Mouse (Mus musculus) embryonic fibroblast, embryonic 13.5 days (primary cell): ENCODE measurements around the gene Pnrc1. TPM values are rescaled to one million over a fixed set of nuclear protein-coding genes. Genes with fewer than 3 reads are reported as not detected.

Experiments
- H3K27ac ChIP-seq: 2 replicates; pipeline ENCODE4 v1.5.1; 2012; ENCODE audit warnings: low read length, control low read depth, inconsistent platforms; ENCODE audit not compliant: insufficient read depth
- H3K4me1 ChIP-seq: 2 replicates; pipeline ENCODE4 v1.6.1; 2011; ENCODE audit warnings: low read length; ENCODE audit not compliant: control insufficient read depth, insufficient read depth
- H3K4me3 ChIP-seq: 2 replicates; pipeline ENCODE4 v1.5.1; 2011; ENCODE audit warnings: mild to moderate bottlenecking, control low read depth, low read length; ENCODE audit not compliant: insufficient read depth
- CTCF ChIP-seq: IDR thresholded peaks from 2 replicates; pipeline ENCODE4 v1.5.1; 2011; ENCODE audit warnings: mild to moderate bottlenecking, control low read depth, low read length, moderate library complexity, borderline replicate concordance; ENCODE audit not compliant: insufficient read depth
- POLR2A ChIP-seq: IDR thresholded peaks from 2 replicates; pipeline ENCODE4 v1.6.1; 2011; ENCODE audit warnings: low read depth, mild to moderate bottlenecking, control low read depth, low read length, moderate library complexity
- polyA plus RNA-seq: library from polyadenylated mRNA; stranded (reverse); fragments of >200 nt; gene quantifications from 2 replicates; pipeline ENCODE4 v1.2.4, GENCODE M21; 2011; ENCODE audit warnings: low read depth; ENCODE audit not compliant: missing spikeins, insufficient read length

Gene Pnrc1
- polyA plus RNA-seq, 1 experiment: 66.6 TPM

DNA sequence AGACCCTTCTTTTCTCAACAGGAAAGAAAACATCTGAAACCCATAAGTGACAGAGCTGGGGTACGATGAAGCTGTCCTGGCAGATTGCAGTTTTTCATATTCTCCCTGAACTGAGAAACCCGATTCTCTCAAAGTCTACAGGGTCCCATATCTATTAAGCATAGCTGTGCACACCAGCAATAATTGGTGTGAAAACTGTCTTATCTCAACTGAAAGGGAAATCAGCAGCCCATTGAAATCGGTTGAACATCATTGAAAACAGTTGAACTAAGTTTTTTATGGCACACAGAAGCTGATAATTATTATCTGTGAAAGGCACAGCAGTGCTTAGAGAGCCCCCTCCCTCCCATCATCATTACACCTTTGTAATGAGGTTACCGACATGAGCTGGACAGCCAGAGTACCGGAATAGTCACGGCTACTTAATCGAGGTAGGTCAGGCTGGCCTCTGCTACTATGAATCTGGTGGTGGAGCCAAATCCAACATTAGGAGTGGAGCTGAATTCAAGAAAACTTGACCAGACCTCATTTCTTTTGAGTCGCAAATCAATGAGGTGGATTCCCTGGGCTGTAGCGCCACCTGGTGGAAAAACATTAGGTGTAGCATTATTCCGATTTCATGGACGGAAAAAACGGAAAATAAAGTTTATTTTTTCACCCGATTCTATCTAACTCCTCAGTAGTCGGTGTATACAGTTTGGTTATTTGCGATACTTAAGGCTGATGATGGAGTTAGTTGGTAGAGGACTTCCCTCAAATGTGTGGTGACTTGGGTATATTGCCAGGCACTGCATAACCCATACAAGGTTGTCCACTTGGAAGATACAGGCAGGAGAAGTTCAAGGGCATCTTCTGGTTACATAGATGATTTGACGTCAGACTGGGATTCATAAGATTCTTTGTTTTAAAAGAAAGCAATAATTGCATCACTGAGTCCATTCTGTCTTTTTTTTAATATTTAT lies 2.7 kb upstream of the Pnrc1 start:
- TF ChIP-seq POLR2A: no peak
- TF ChIP-seq CTCF: no peak
- H3K4me3 ChIP-seq: no peak overlapping the region
- H3K27ac ChIP-seq: no peak overlapping the region
- H3K4me1 ChIP-seq: no peaks in the 10 kb centered on the region; the same call in 1 of the 2 replicates

GRCm38 (mm10) chr4:33290878-33291277 lies 915 bp upstream of the Pnrc1 start:
- H3K4me1 ChIP-seq: no peaks in the 10 kb centered on the region; the same call in 1 of the 2 replicates
- H3K4me3 ChIP-seq: no peak overlapping the region
- no peak for TF ChIP-seq POLR2A
- no peak for TF ChIP-seq CTCF
- H3K27ac ChIP-seq: no peak overlapping the region

DNA sequence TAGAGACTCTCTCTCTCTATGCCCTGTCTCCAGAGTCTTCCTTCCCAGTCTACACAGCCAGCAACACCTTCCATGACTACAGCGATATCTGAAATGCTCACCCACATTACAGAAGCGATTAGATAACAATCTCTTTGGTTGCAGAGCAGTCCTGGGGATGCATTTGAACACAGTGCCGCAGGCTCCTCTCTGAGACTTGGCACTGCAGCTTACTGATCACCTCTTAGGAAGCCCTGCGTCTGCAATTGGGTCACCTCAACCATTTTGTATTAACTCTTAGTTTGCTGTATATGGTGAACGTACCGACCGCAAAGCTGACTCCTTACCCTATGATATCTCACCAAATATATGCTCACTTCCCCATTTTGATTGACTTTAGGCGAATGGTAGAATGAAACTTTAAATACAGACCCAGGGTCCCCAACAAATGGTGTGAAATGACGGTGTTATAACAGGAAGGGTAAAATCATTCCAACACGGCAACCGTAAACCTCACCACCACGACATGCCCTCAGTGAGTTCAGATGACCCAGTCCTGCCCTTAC lies 785 bp downstream of the Pnrc1 start:
- TF ChIP-seq CTCF (no peak), POLR2A (no peak)
- peak overlapping the region; percentile 69 for H3K27ac ChIP-seq
- no peaks in the 10 kb centered on the region; the same call in 1 of the 2 replicates for H3K4me1 ChIP-seq
- H3K4me3 ChIP-seq: peak overlapping the region; percentile 47

- Histone ChIP-seq H3K4me1 (no peaks in the 10 kb centered on the region; the same call in 1 of the 2 replicates), H3K4me3 (no peak overlapping the region), H3K27ac (no peak overlapping the region)
- TF ChIP-seq CTCF (no peak), POLR2A (no peak)
Measured at GRCm38 (mm10) chr4:33285448-33285847, 4.5 kb downstream of the Pnrc1 start.

DNA sequence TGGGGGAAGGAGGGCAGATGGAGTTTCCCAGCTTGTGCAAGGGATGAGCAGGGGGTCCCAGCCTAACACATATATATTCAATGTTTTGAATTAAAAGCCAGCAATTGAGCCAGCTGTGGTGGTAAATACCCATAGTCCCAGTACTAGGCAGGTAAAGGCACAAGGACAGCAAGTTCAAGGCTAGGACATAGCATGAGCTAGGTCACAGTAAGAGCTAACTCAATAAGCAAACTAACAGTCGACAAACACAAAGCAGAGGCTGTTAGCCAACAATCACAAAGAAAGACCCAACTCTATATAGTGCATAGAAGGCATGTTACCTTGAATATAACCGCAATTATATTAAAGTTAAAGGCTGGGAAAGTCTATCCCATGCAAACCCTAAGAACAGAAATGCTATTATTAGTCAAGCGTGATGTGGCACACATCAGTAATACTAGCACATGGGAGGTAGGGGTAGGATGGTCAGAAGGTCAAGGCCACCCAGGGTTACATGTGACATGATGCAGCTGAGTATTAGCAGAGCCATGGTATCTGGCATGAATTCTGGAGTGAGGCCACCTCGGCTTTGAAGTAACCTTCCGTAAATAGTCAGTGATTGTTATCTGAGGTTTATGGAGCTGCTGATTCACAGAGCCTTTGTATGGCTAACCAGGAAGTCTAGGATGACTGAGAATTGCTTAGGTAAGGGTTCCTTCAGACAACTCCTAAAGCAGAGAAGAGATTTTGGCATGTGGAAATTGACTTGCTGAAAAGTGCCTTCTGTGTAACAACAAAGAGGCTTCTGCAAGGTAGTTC lies 5.7 kb downstream of the Pnrc1 start:
- H3K27ac ChIP-seq: no peak overlapping the region
- no peak overlapping the region for H3K4me3 ChIP-seq
- no peaks in the 10 kb centered on the region; the same call in 1 of the 2 replicates for H3K4me1 ChIP-seq
- TF ChIP-seq POLR2A: no peak
- no peak for TF ChIP-seq CTCF

GRCm38 (mm10) chr4:33281891-33282685 lies 7.9 kb downstream of the Pnrc1 start:
- no peak for TF ChIP-seq CTCF
- TF ChIP-seq POLR2A: no peak
- Histone ChIP-seq H3K4me3 (no peak overlapping the region), H3K27ac (no peak overlapping the region; the same call in 1 of the 2 replicates), H3K4me1 (no peaks in the 10 kb centered on the region)

DNA sequence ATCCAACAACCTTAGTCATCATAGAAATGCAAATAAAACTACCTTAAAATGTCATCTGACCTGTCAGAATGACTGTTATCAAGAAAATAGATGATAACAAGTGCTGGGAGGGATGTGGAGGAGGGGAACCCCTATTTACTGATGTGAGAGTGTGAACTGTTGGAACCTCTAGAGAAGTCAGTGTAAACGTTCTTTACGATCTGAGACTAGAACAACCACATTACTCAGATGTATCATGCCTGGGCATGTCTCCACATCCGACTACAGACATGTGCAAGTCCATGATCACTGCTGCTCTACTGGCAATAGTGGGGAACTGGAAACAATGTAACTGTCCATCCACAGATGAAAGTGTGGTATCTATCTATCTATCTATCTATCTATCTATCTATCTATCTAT lies 16.5 kb downstream of the Pnrc1 start:
- peak overlapping the region; percentile 37; the same call in 1 of the 2 replicates for H3K27ac ChIP-seq
- no peak for TF ChIP-seq CTCF
- no peak for TF ChIP-seq POLR2A
- no peak overlapping the region for H3K4me3 ChIP-seq
- H3K4me1 ChIP-seq: no peaks in the 10 kb centered on the region

DNA sequence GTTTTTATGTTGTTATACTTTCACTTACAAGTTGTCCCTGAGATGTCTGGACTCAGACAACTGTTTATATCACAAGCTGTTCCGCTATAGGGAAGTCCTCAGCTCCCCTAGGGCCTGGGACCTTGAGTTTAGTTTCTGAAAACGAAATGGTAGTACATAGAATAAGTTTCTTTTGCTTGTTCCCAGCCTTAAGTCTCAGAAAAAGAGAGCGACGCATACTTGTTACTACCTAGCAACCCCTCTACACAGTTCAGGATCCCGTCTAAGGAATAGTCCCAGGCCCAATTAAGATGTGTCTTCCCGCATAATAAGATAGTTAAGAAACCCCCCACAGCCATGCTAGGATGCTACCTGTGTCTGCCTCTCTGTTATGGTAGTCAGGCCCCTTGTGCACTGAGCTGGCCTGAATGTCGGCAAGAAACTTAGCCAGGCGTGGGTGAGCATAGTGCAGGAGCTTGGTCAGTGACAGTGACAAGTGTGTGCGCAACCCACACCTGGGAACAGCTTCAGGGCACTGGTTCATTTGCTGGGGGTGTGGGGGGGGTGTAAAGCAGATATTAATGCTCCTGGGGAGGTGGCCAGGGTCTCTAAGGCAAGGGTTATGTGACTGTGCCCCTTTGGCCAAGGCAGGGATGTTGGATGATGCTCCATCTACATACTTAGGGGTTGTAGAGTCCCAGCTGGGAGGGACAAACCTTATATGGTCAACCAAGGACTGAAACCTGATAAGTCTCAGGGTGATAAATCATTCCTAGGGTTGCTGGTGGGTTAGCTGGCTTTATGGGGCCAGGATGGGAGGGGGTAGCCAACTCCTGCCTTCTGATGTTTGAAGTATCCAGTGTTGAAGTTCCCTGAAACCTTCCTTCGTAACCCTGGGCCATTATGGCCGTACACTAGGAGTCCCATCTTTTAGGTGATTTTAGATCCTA lies 19.3 kb downstream of the Pnrc1 start:
- Histone ChIP-seq H3K4me1 (no peaks in the 10 kb centered on the region), H3K27ac (no peak overlapping the region), H3K4me3 (no peak overlapping the region)
- TF ChIP-seq CTCF (no peak), POLR2A (no peak)
